Mouse (Mus musculus) forebrain, embryonic 16.5 days (tissue): Measurements from ENCODE around the gene Thbs4. TPM values are rescaled to one million over a fixed set of nuclear protein-coding genes. Genes with fewer than 3 reads are reported as not detected.

Source experiments
- ATAC-seq: fragments of 200-750 bp; cut with Nextera tagmentation; 2 replicates; pipeline ENCODE4 v1.8.0; 2017; ENCODE audit warnings: mild to moderate bottlenecking, moderate library complexity
- H3K27ac ChIP-seq: fragments of 300-500 bp; sonication (generic); 2 replicates; pipeline ENCODE4 v1.5.1; 2014; ENCODE audit warnings: low read length, control low read depth
- H3K27me3 ChIP-seq: fragments of 300-500 bp; sonication (generic); replicated peaks from 2 replicates; pipeline ENCODE4 v1.6.1; 2014; ENCODE audit warnings: low read length; ENCODE audit not compliant: control insufficient read depth, insufficient read depth
- H3K36me3 ChIP-seq: fragments of 300-500 bp; sonication (generic); 2 replicates; pipeline ENCODE4 v1.6.1; 2014; ENCODE audit not compliant: control insufficient read depth, insufficient read depth
- H3K4me1 ChIP-seq: fragments of 300-500 bp; sonication (generic); replicated peaks from 2 replicates; pipeline ENCODE4 v1.6.1; 2014; ENCODE audit warnings: low read length; ENCODE audit not compliant: control insufficient read depth, insufficient read depth
- H3K4me2 ChIP-seq: fragments of 300-500 bp; sonication (generic); 2 replicates; pipeline ENCODE4 v1.6.1; 2014; ENCODE audit warnings: mild to moderate bottlenecking, low read length, control low read depth
- H3K4me3 ChIP-seq: fragments of 300-500 bp; sonication (generic); replicated peaks from 2 replicates; pipeline ENCODE4 v1.5.1; 2014; ENCODE audit warnings: mild to moderate bottlenecking, low read length, control low read depth
- H3K9ac ChIP-seq: fragments of 300-500 bp; sonication (generic); replicated peaks from 2 replicates; pipeline ENCODE4 v1.6.1; 2014; ENCODE audit warnings: low read depth, low read length, control low read depth
- H3K9me3 ChIP-seq: fragments of 300-500 bp; sonication (generic); 2 replicates; pipeline ENCODE4 v1.6.1; 2016; ENCODE audit warnings: low read length; ENCODE audit not compliant: control insufficient read depth
- WGBS: fragments of 180-500 bp; shearing (Covaris S2); extraction: QIAGEN DNeasy Blood & Tissue Kit; methylation state at CpG from one replicate; pipeline ENCODE4 v1.1.7; 2014; 5-methylcytosine and 5-hydroxymethylcytosine counted together
- polyA plus RNA-seq: library from polyadenylated mRNA; unstranded; fragments of >200 nt; fragmentation: Nextera tagmentation; extraction: Ambion mirVana; gene quantifications from 2 replicates; pipeline ENCODE4 v1.2.1, GENCODE M21; 2015

The Thbs4 gene
- polyA plus RNA-seq, 1 experiment from 2014 or later = 0.86 TPM

DNA sequence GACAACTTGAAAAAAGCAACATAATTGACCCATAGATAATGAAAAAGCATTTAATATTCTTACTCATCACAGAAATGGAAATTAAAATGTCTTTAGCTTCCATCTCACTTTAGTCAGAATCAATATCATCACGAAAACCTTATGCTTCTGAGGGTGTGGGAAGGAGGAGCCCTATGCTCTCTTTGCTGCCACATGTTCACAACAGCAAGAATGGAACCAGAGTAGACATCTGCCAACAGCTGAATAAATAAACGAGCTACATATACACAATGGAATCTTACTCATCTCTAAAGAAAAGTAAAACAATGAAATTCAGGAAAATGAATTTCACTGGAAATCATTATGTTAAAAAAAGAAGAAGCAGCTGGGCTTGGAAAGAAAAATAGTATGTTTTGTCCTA lies 4.2 kb upstream of the Thbs4 start:
- H3K4me1 ChIP-seq = peaks cover 9% of the 10 kb centered on the region
- H3K27ac ChIP-seq = no peak overlapping the region
- no peak overlapping the region for H3K9ac ChIP-seq
- 73% methylated on average over 2 of the region's 2 CpGs for WGBS
- peaks cover 11% of the 10 kb centered on the region for H3K27me3 ChIP-seq
- ATAC-seq = no peak
- H3K9me3 ChIP-seq = no peaks in the 10 kb centered on the region
- no peak overlapping the region for H3K4me2 ChIP-seq
- no peaks in the 10 kb centered on the region for H3K36me3 ChIP-seq
- H3K4me3 ChIP-seq = no peak overlapping the region

- H3K27me3 ChIP-seq = peaks cover 11% of the 10 kb centered on the region
- H3K9me3 ChIP-seq = no peaks in the 10 kb centered on the region
- no peak for ATAC-seq
- no peak overlapping the region for H3K27ac ChIP-seq
- peaks cover 6% of the 10 kb centered on the region; the same call in 1 of the 2 replicates for H3K4me1 ChIP-seq
- H3K36me3 ChIP-seq = no peaks in the 10 kb centered on the region
- H3K4me3 ChIP-seq = no peak overlapping the region
- no peak overlapping the region for H3K4me2 ChIP-seq
- no peak overlapping the region for H3K9ac ChIP-seq
- WGBS = 78% methylated on average over 8 of the region's 8 CpGs
These were observed 982 bp downstream of the Thbs4 start for GRCm38 (mm10) chr13:92793636-92794035.

GRCm38 (mm10) chr13:92791474-92791873 lies 3.1 kb downstream of the Thbs4 start:
- Histone ChIP-seq H3K9me3 (no peaks in the 10 kb centered on the region), H3K27me3 (peaks cover 11% of the 10 kb centered on the region), H3K4me2 (no peak overlapping the region), H3K27ac (no peak overlapping the region), H3K36me3 (no peaks in the 10 kb centered on the region), H3K4me1 (peaks cover 11% of the 10 kb centered on the region; the same call in 1 of the 2 replicates), H3K4me3 (no peak overlapping the region), H3K9ac (no peak overlapping the region)
- 83% methylated on average over 7 of the region's 7 CpGs for WGBS
- no peak for ATAC-seq

DNA sequence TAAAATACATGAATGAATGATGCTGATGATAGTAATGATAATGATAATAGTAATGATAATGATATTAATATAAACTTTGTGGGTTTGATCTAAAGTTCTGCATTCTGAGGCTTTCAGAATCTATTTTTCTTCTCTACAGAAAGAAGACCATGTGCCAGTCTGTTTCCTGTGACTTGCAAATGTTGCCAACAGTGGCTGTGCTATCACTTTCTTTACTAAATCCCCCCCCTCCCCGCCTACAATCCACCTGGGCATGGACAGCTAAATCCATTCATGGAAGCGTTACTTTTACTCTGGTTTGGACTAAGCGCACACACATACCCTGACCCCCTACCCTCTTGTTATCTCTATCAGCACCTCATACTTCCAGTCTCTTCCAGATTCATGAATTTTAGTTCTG lies 10.3 kb downstream of the Thbs4 start:
- WGBS = 89% methylated on average over 3 of the region's 3 CpGs
- no peak for ATAC-seq
- H3K9ac ChIP-seq = no peak overlapping the region
- H3K9me3 ChIP-seq = no peaks in the 10 kb centered on the region
- H3K4me3 ChIP-seq = no peak overlapping the region
- peaks cover 5% of the 10 kb centered on the region; the same call in 1 of the 2 replicates for H3K4me1 ChIP-seq
- H3K27ac ChIP-seq = no peak overlapping the region
- H3K27me3 ChIP-seq = no peaks in the 10 kb centered on the region
- no peak overlapping the region for H3K4me2 ChIP-seq
- H3K36me3 ChIP-seq = no peaks in the 10 kb centered on the region

DNA sequence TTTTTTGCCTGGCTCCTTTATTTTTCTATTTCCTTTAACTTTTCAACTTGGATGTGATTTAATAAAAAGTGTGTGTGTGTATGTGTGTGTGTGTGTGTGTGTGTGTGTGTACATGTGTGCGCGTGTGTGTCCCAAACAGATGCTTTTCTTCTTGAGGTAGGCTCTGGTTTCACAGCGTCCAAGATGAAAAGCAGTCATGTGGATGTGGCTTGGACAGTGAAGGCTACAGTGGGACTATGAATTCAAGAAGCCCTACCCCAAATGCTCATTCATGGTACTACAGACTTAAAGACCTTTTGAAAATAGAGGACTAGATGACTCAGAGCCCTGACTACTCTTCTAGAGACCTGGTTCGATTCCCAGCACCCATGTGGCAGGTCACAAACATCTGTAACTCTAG lies 11.1 kb downstream of the Thbs4 start:
- Histone ChIP-seq H3K4me2 (no peak overlapping the region), H3K9ac (no peak overlapping the region), H3K4me1 (peaks cover 5% of the 10 kb centered on the region; the same call in 1 of the 2 replicates), H3K27ac (no peak overlapping the region), H3K9me3 (no peaks in the 10 kb centered on the region), H3K4me3 (no peak overlapping the region), H3K36me3 (no peaks in the 10 kb centered on the region), H3K27me3 (no peaks in the 10 kb centered on the region)
- 88% methylated on average over 4 of the region's 4 CpGs for WGBS
- ATAC-seq = no peak

GRCm38 (mm10) chr13:92780927-92781326 lies 13.7 kb downstream of the Thbs4 start:
- Histone ChIP-seq H3K27ac (no peak overlapping the region), H3K9ac (no peak overlapping the region), H3K36me3 (no peaks in the 10 kb centered on the region), H3K4me1 (no peaks in the 10 kb centered on the region), H3K4me2 (no peak overlapping the region), H3K4me3 (no peak overlapping the region), H3K27me3 (no peaks in the 10 kb centered on the region), H3K9me3 (no peaks in the 10 kb centered on the region)
- WGBS = 79% methylated on average over 8 of the region's 8 CpGs
- ATAC-seq = no peak

DNA sequence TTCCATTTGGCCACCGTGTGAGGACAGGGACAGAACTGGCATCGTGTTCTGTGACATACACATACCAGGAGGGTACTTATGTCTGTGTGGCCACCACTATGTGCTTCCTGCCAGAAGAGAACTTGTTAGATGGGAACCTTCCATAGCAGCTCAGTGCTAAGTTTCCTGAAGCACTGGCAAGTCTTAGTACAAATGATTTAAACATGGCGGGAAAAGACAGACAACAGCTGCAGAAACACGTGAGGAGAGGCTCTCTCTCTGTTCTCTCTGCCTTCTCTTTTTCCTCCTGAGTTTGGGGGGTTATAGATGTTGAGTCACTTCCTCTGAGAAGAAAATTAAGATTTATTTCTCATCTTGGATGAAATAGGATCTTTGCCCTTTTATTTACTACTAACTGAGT lies 14.5 kb downstream of the Thbs4 start:
- H3K36me3 ChIP-seq = no peaks in the 10 kb centered on the region
- no peak overlapping the region for H3K4me2 ChIP-seq
- H3K9ac ChIP-seq = no peak overlapping the region
- H3K4me3 ChIP-seq = no peak overlapping the region
- H3K27me3 ChIP-seq = no peaks in the 10 kb centered on the region
- ATAC-seq = no peak
- no peaks in the 10 kb centered on the region for H3K4me1 ChIP-seq
- H3K9me3 ChIP-seq = no peaks in the 10 kb centered on the region
- 92% methylated on average over 4 of the region's 4 CpGs for WGBS
- H3K27ac ChIP-seq = no peak overlapping the region

- H3K27me3 ChIP-seq = no peaks in the 10 kb centered on the region
- H3K27ac ChIP-seq = no peak overlapping the region
- H3K9me3 ChIP-seq = no peaks in the 10 kb centered on the region
- WGBS = 87% methylated on average over 7 of the region's 7 CpGs
- H3K4me3 ChIP-seq = no peak overlapping the region
- H3K4me2 ChIP-seq = no peak overlapping the region
- H3K36me3 ChIP-seq = no peaks in the 10 kb centered on the region
- H3K4me1 ChIP-seq = no peaks in the 10 kb centered on the region
- H3K9ac ChIP-seq = no peak overlapping the region
- ATAC-seq = no peak
These were observed 16.0 kb downstream of the Thbs4 start for GRCm38 (mm10) chr13:92778642-92779041.

- ATAC-seq = no peak
- Histone ChIP-seq H3K36me3 (no peaks in the 10 kb centered on the region), H3K4me2 (no peak overlapping the region), H3K4me3 (no peak overlapping the region), H3K9me3 (no peaks in the 10 kb centered on the region), H3K9ac (no peak overlapping the region), H3K4me1 (no peaks in the 10 kb centered on the region), H3K27me3 (no peaks in the 10 kb centered on the region), H3K27ac (no peak overlapping the region)
- WGBS = 76% methylated on average over 7 of the region's 7 CpGs
These were observed 18.7 kb downstream of the Thbs4 start for GRCm38 (mm10) chr13:92775916-92776315.

DNA sequence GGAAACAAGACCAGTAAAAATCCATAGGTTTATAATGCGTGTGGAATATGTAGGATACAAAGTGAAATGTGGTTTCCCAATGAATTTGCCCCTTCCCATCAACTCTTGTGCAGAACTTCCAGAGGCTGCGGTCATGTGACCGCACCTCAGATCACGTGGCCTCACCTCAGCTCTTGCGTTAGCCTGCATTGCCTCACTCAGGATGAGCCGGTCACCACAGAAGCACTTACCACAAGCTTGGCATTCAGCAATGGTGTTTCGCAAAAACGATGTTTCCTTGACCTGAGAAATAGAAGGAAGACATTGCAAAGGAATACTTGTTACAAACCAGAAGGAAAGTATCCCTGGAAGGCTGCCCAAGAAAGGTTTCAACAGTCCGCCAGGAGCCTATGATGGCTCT lies 19.7 kb downstream of the Thbs4 start:
- no peak overlapping the region for H3K27ac ChIP-seq
- no peak for ATAC-seq
- no peaks in the 10 kb centered on the region for H3K36me3 ChIP-seq
- no peak overlapping the region for H3K4me3 ChIP-seq
- H3K4me1 ChIP-seq = no peaks in the 10 kb centered on the region
- 96% methylated on average over 9 of the region's 9 CpGs for WGBS
- no peak overlapping the region for H3K9ac ChIP-seq
- H3K27me3 ChIP-seq = no peaks in the 10 kb centered on the region
- H3K9me3 ChIP-seq = no peaks in the 10 kb centered on the region
- H3K4me2 ChIP-seq = no peak overlapping the region
